In genomic region chr13:48963111-48963510, GRCm38 (mm10) we compare ENCODE assay signal across 15 mouse cellular contexts. TPM values are rescaled to one million over a fixed set of nuclear protein-coding genes. Genes with fewer than 3 reads are reported as not detected.
DNase-seq lines count a peak whose midpoint lies in the region; ATAC-seq and TF ChIP-seq lines count a peak whose summit lies in the region.
"Had no signal": no experiment of that assay in that cellular context is flagged by ENCODE, and none has a peak within 500 bp of the region (broad histone marks: within the 10 kb centered on the region; RNA-seq: fewer than 3 reads in every experiment).

No protein-coding gene starts in this region.

- H3K4me3 ChIP-seq in heart, embryonic 11.5 days (ENCODE audit: low read depth, low read length): no peak overlapping the region
- H3K4me3 ChIP-seq in ES-Bruce4 (ENCODE audit: low read depth, low read length) (no peak overlapping the region), macrophage (ENCODE audit: inconsistent target) (no peak overlapping the region)
- H3K4me3 ChIP-seq in intestine, embryonic 16.5 days (ENCODE audit: low read length): no peak overlapping the region
- H3K4me3 ChIP-seq in thymus, adult 2 months (ENCODE audit: control insufficient read depth, insufficient read depth, low read length): no peak overlapping the region
- H3K4me3 ChIP-seq in midbrain, embryonic 14.5 days (replicated peaks; ENCODE audit: low read depth, low read length): no peak overlapping the region
- H3K4me3 ChIP-seq: embryonic facial prominence, embryonic 13.5 days; forebrain, embryonic 10.5 days; hindbrain, embryonic 15.5 days; limb, embryonic 12.5 days; midbrain, embryonic 12.5 days had no signal

- TF ChIP-seq CTCF in ES-Bruce4 (IDR thresholded peaks at IDR 0.05; ENCODE audit: low read depth, low read length): no peak
- TF ChIP-seq CTCF in thymus, adult 2 months (IDR thresholded peaks at IDR 0.05; ENCODE audit: borderline replicate concordance, control insufficient read depth, extremely low read depth, insufficient read depth, low read length, poor library complexity): no peak

- no peak for TF ChIP-seq EP300 in ES-Bruce4 (IDR thresholded peaks at IDR 0.05; ENCODE audit: insufficient read depth, low read depth, low read length)

- no peak overlapping the region for H3K9ac ChIP-seq in heart, embryonic 11.5 days (ENCODE audit: low read depth, low read length)
- H3K9ac ChIP-seq in ES-Bruce4 (ENCODE audit: low read depth, poor library complexity, severe bottlenecking): no peak overlapping the region
- peak overlapping the region; percentile 60 for H3K9ac ChIP-seq in intestine, embryonic 16.5 days (ENCODE audit: low read depth, low read length)
- no peak overlapping the region for H3K9ac ChIP-seq in midbrain, embryonic 14.5 days (replicated peaks; ENCODE audit: low read length)
- H3K9ac ChIP-seq: embryonic facial prominence, embryonic 13.5 days; hindbrain, embryonic 15.5 days; limb, embryonic 12.5 days; midbrain, embryonic 12.5 days had no signal

- peak overlapping the region; percentile 62; the same call in 1 of the 2 replicates for H3K27ac ChIP-seq in heart, embryonic 11.5 days (ENCODE audit: low read depth, low read length)
- peak overlapping the region; percentile 74; the same call in 1 of the 2 replicates for H3K27ac ChIP-seq in ES-Bruce4 (ENCODE audit: insufficient read depth, low read length)
- peak overlapping the region; percentile 93 for H3K27ac ChIP-seq in intestine, embryonic 16.5 days (ENCODE audit: low read length)
- peak overlapping the region; percentile 73 for H3K27ac ChIP-seq in macrophage
- H3K27ac ChIP-seq in thymus, adult 2 months (ENCODE audit: control insufficient read depth, insufficient read depth, low read length): no peak overlapping the region
- no peak overlapping the region for H3K27ac ChIP-seq in midbrain, embryonic 14.5 days (replicated peaks; ENCODE audit: low read depth, low read length)
- H3K27ac ChIP-seq: embryonic facial prominence, embryonic 13.5 days; forebrain, embryonic 10.5 days; hindbrain, embryonic 15.5 days; limb, embryonic 12.5 days; midbrain, embryonic 12.5 days had no signal

- H3K4me2 ChIP-seq in heart, embryonic 11.5 days: peak overlapping the region; percentile 40; the same call in 1 of the 2 replicates
- peak overlapping the region; percentile 45 for H3K4me2 ChIP-seq in intestine, embryonic 16.5 days (ENCODE audit: low read depth, low read length)
- H3K4me2 ChIP-seq in midbrain, embryonic 14.5 days (ENCODE audit: low read length): no peak overlapping the region
- H3K4me2 ChIP-seq: embryonic facial prominence, embryonic 13.5 days; hindbrain, embryonic 15.5 days; limb, embryonic 12.5 days; midbrain, embryonic 12.5 days had no signal

- peaks cover 29% of the 10 kb centered on the region for H3K4me1 ChIP-seq in heart, embryonic 11.5 days (ENCODE audit: control insufficient read depth, insufficient read depth, low read length)
- H3K4me1 ChIP-seq in ES-Bruce4 (ENCODE audit: control insufficient read depth, insufficient read depth, low read length): peaks cover 5% of the 10 kb centered on the region
- peaks cover 47% of the 10 kb centered on the region for H3K4me1 ChIP-seq in intestine, embryonic 16.5 days (ENCODE audit: control insufficient read depth, insufficient read depth, low read length)
- peaks cover 21% of the 10 kb centered on the region for H3K4me1 ChIP-seq in thymus, adult 2 months (replicated peaks; ENCODE audit: control insufficient read depth, insufficient read depth, low read length)
- peaks cover 25% of the 10 kb centered on the region for H3K4me1 ChIP-seq in midbrain, embryonic 14.5 days (ENCODE audit: control insufficient read depth, insufficient read depth, low read length)

- no peaks in the 10 kb centered on the region for H3K27me3 ChIP-seq in heart, embryonic 11.5 days (ENCODE audit: control insufficient read depth, insufficient read depth, low read length)
- H3K27me3 ChIP-seq in ES-Bruce4 (ENCODE audit: control insufficient read depth, insufficient read depth, low read length, poor library complexity, severe bottlenecking): no peaks in the 10 kb centered on the region
- H3K27me3 ChIP-seq in intestine, embryonic 16.5 days (replicated peaks; ENCODE audit: control insufficient read depth, insufficient read depth, low read length): no peaks in the 10 kb centered on the region
- no peaks in the 10 kb centered on the region for H3K27me3 ChIP-seq in thymus, adult 2 months (ENCODE audit: control insufficient read depth, insufficient read depth, low read length)
- H3K27me3 ChIP-seq in midbrain, embryonic 14.5 days (ENCODE audit: control insufficient read depth, insufficient read depth, low read length): no peaks in the 10 kb centered on the region
- H3K27me3 ChIP-seq: embryonic facial prominence, embryonic 13.5 days; hindbrain, embryonic 15.5 days; limb, embryonic 12.5 days; midbrain, embryonic 12.5 days had no signal

- peaks cover 87% of the 10 kb centered on the region for H3K79me2 ChIP-seq in macrophage (ENCODE audit: inconsistent target)

- DNase-seq in heart, postnatal 4 days: no peak
- no peak for DNase-seq in thymus, adult 2 months
- no peak for DNase-seq in layer of hippocampus, postnatal 10 days (ENCODE audit: low spot score in 2 of 2)
- DNase-seq in midbrain, embryonic 14.5 days: no peak
- DNase-seq: B cell, adult 2 months; cerebellum, adult 11-12 months had no signal

- TF ChIP-seq POLR2A in ES-Bruce4 (IDR thresholded peaks at IDR 0.05; ENCODE audit: insufficient read depth, low read length): no peak
- TF ChIP-seq POLR2A in thymus, adult 2 months (IDR thresholded peaks at IDR 0.05; ENCODE audit: control insufficient read depth, extremely low read depth, insufficient read depth, low read length, poor library complexity): no peak

- 69% methylated on average over 1 of the region's 1 CpGs for WGBS in heart, embryonic 11.5 days (ENCODE audit: insufficient replicate concordance)
- WGBS in intestine, embryonic 16.5 days: 47% methylated on average over 1 of the region's 1 CpGs
- 100% methylated on average over 1 of the region's 1 CpGs for WGBS in macrophage (ENCODE audit: missing documents)
- WGBS in thymus, adult 2 months: 100% methylated on average over 1 of the region's 1 CpGs
- 78% methylated on average over 1 of the region's 1 CpGs for WGBS in midbrain, embryonic 14.5 days

- H3K36me3 ChIP-seq in heart, embryonic 11.5 days (ENCODE audit: control insufficient read depth, insufficient read depth, low read length): no peaks in the 10 kb centered on the region
- H3K36me3 ChIP-seq in ES-Bruce4 (ENCODE audit: control insufficient read depth, insufficient read depth, low read length, poor library complexity, severe bottlenecking) (no peaks in the 10 kb centered on the region), macrophage (ENCODE audit: inconsistent target) (no peaks in the 10 kb centered on the region)
- no peaks in the 10 kb centered on the region for H3K36me3 ChIP-seq in intestine, embryonic 16.5 days (ENCODE audit: control insufficient read depth, insufficient read depth, low read length)
- no peaks in the 10 kb centered on the region for H3K36me3 ChIP-seq in thymus, adult 2 months (ENCODE audit: control insufficient read depth, insufficient read depth, low read length)
- no peaks in the 10 kb centered on the region for H3K36me3 ChIP-seq in midbrain, embryonic 14.5 days (ENCODE audit: control insufficient read depth, insufficient read depth, low read length)
- H3K36me3 ChIP-seq: hindbrain, embryonic 15.5 days; limb, embryonic 12.5 days had no signal

- ATAC-seq in heart, embryonic 11.5 days (replicated peaks; ENCODE audit: insufficient number of reproducible peaks, low FRiP score, low TSS enrichment): no peak
- no peak for ATAC-seq in intestine, embryonic 16.5 days
- no peak for ATAC-seq in midbrain, embryonic 14.5 days (ENCODE audit: low FRiP score, low TSS enrichment)

- no peaks in the 10 kb centered on the region for H3K9me3 ChIP-seq in heart, embryonic 11.5 days (replicated peaks; ENCODE audit: control insufficient read depth, low read length)
- H3K9me3 ChIP-seq in ES-Bruce4 (replicated peaks; ENCODE audit: control insufficient read depth, insufficient read depth, low read length, poor library complexity, severe bottlenecking): no peaks in the 10 kb centered on the region
- no peaks in the 10 kb centered on the region for H3K9me3 ChIP-seq in intestine, embryonic 16.5 days (ENCODE audit: control insufficient read depth, low read length)
- H3K9me3 ChIP-seq in midbrain, embryonic 14.5 days (ENCODE audit: control insufficient read depth, low read length): no peaks in the 10 kb centered on the region
- H3K9me3 ChIP-seq: embryonic facial prominence, embryonic 13.5 days; forebrain, embryonic 10.5 days; hindbrain, embryonic 15.5 days; limb, embryonic 12.5 days; midbrain, embryonic 12.5 days had no signal

RNA-seq across cellular contexts. Expression of gene Fam120a, which starts 4.7 kb away (rescaled TPM):
- 26.3 and 31.2 TPM in 2 replicates for polyA plus RNA-seq in heart, embryonic 11.5 days (2014; fragmentation: Nextera tagmentation; extraction: Ambion mirVana)
- 100 to 1,000 TPM; 112 to 118 TPM for total RNA-seq in heart, postnatal 4 days (2021)
- 92.0 and 96.4 TPM in 2 replicates for polyA plus RNA-seq in ES-Bruce4 (2011; ENCODE audit: insufficient read depth, insufficient read length, low read depth, missing spikeins)
- 25.7 and 26.0 TPM in 2 replicates for polyA plus RNA-seq in intestine, embryonic 16.5 days (2015; fragmentation: Nextera tagmentation; extraction: Ambion mirVana)
- total RNA-seq in macrophage (2018; cell fraction: chromatin; rRNA removed): 100 to 1,000 TPM in 22 of 26 experiments, 10 to 100 TPM in 4; 71.5 to 271 (median 180) TPM
- total RNA-seq in macrophage (2018; cell fraction: cytosol; rRNA removed): 100 to 1,000 TPM; 116 to 198 (median 152) TPM
- total RNA-seq in macrophage (2018; cell fraction: nucleus; rRNA removed): 100 to 1,000 TPM in 23 of 26 experiments, 10 to 100 TPM in 3; 83.7 to 274 (median 157) TPM
- polyA plus RNA-seq in macrophage (2018): 112 to 164 TPM (median 125 TPM) in 3 replicates
- 120 and 142 TPM in 2 replicates for polyA plus RNA-seq in thymus, adult 2 months (2012; rRNA removed)
- 10 to 100 TPM; 90.3 to 92.9 TPM for total RNA-seq in layer of hippocampus, postnatal 10 days (2021)
- 16.0 and 17.3 TPM in 2 replicates for polyA plus RNA-seq in midbrain, embryonic 14.5 days (2014; fragmentation: Nextera tagmentation; extraction: Ambion mirVana)

Comparison
In these comparisons a context has a peak if more than half of its experiments do, and no peak if none do; other contexts are left out.
1. H3K27ac ChIP-seq: peak in heart, embryonic 11.5 days (single experiment), ES-Bruce4 (single experiment), intestine, embryonic 16.5 days (single experiment) and macrophage (single experiment); none in thymus, adult 2 months (single experiment) and midbrain, embryonic 14.5 days (single experiment).